Mouse (Mus musculus) cerebellum, postnatal 25 days (tissue): Measurements from ENCODE around the gene Tank.
A peak's percentile ranks its signal among the peaks of the same experiment; 100 is the strongest.

Experiments
- DNase-seq, 2 experiments: peaks; one replicate each; pipeline ENCODE4 v3.0.0; 2021; ENCODE audit warnings: mixed read lengths in 2 of 2

The Tank gene

GRCm38 (mm10) chr2:61580555-61581080 is 2.2 kb downstream of the Tank start:
- DNase-seq = no peak

GRCm38 (mm10) chr2:61582578-61583315 is 4.4 kb downstream of the Tank start:
- DNase-seq = peak in 1 of 2 experiments; percentile 11

- DNase-seq = no peak
Observed at GRCm38 (mm10) chr2:61585447-61585846, 7.1 kb downstream of the Tank start.

- DNase-seq = no peak
Observed at GRCm38 (mm10) chr2:61586166-61586565, 7.8 kb downstream of the Tank start.

GRCm38 (mm10) chr2:61590751-61591150 is 12.4 kb downstream of the Tank start:
- DNase-seq = no peak

- no peak for DNase-seq
Observed at GRCm38 (mm10) chr2:61592095-61592494, 13.7 kb downstream of the Tank start.

- DNase-seq = no peak
Observed at GRCm38 (mm10) chr2:61592699-61593029, 14.3 kb downstream of the Tank start.

- peak; percentile 88 to 94 for DNase-seq
Observed at GRCm38 (mm10) chr2:61593030-61593811, 14.8 kb downstream of the Tank start.

- DNase-seq = no peak
Observed at GRCm38 (mm10) chr2:61593871-61594304, 15.5 kb downstream of the Tank start.

GRCm38 (mm10) chr2:61599730-61600129 is 21.3 kb downstream of the Tank start:
- DNase-seq = no peak

GRCm38 (mm10) chr2:61603461-61603860 is 25.1 kb downstream of the Tank start:
- DNase-seq = no peak

- DNase-seq = no peak
Observed at GRCm38 (mm10) chr2:61606942-61607341, 28.6 kb downstream of the Tank start.

GRCm38 (mm10) chr2:61623996-61624395 is 45.6 kb downstream of the Tank start:
- DNase-seq = no peak

GRCm38 (mm10) chr2:61630864-61631555 is 52.6 kb downstream of the Tank start:
- DNase-seq = no peak

- no peak for DNase-seq
Observed at GRCm38 (mm10) chr2:61635099-61635498, 56.7 kb downstream of the Tank start.

- no peak for DNase-seq
Observed at GRCm38 (mm10) chr2:61638182-61638581, 59.8 kb downstream of the Tank start.

- peak; percentile 63 to 78 for DNase-seq
Observed at GRCm38 (mm10) chr2:61642452-61643368, 64.3 kb downstream of the Tank start.

GRCm38 (mm10) chr2:61651206-61651605 is 72.8 kb downstream of the Tank start:
- no peak for DNase-seq

- no peak for DNase-seq
Observed at GRCm38 (mm10) chr2:61651640-61652039, 73.3 kb downstream of the Tank start.

GRCm38 (mm10) chr2:61655046-61655381 is 76.6 kb downstream of the Tank start:
- no peak for DNase-seq

GRCm38 (mm10) chr2:61655382-61656281 is 77.2 kb downstream of the Tank start:
- DNase-seq = peak; percentile 65 to 78
